ENCODE assay signal across 15 mouse cellular contexts in the genomic region with DNA sequence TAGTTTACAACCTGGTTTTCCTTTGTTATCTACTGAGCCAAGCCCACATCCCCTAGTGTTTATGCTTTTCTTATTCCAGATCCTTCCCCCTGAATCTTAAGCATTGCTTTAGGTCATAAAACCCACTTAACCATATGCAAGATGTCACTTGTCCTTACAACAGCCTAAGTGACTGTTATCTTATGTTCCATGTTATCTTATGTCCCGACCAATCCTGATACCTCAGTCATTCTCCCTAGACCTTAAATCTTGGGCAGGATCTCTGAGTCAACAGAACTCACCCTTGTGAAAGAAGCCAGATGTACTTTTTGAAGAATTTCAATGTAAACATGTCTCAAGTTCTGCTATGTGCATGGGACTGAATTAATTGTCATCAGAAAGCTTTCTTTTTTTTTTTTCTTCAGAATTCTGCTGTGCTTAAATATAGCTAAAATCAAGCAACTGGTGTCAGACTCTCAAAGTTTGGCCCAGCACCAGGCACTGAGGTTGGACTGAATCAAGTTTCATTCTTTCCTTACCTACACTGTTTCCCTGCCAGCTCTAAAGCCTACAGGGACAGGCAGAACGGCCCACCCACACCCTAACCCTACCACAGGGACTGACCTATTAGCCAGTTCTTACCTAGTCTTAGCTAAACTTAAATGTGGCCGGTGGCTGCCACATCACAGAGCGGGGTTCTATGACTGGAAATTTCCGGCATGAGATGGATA. TPM values are rescaled to one million over a fixed set of nuclear protein-coding genes. Genes with fewer than 3 reads are reported as not detected.
DNase-seq lines count a peak whose midpoint lies in the region; ATAC-seq and TF ChIP-seq lines count a peak whose summit lies in the region.
"Had no signal": no experiment of that assay in that cellular context is flagged by ENCODE, and none has a peak within 500 bp of the region (broad histone marks: within the 10 kb centered on the region; RNA-seq: fewer than 3 reads in every experiment).

No protein-coding gene starts in this region.

- no peak; the same call in 1 of the 2 replicates for ATAC-seq in kidney, postnatal 0 days (replicated peaks; ENCODE audit: low FRiP score, low read depth)
- ATAC-seq in limb, embryonic 14.5 days (ENCODE audit: low FRiP score, low read depth), result no peak
- no peak for ATAC-seq in hindbrain, embryonic 14.5 days (ENCODE audit: low FRiP score)
- ATAC-seq: Patski had no signal

- no peak overlapping the region for H3K4me2 ChIP-seq in kidney, postnatal 0 days (ENCODE audit: low read length)
- H3K4me2 ChIP-seq in limb, embryonic 14.5 days (replicated peaks; ENCODE audit: low read depth, low read length, severe bottlenecking), result no peak overlapping the region
- H3K4me2 ChIP-seq in hindbrain, embryonic 14.5 days (replicated peaks), result no peak overlapping the region
- H3K4me2 ChIP-seq: forebrain, embryonic 12.5 days; liver, embryonic 13.5 days had no signal

- intact Hi-C loops in gastrocnemius, adult 2 months (cut with DNase I), result no loop called here
- intact Hi-C loops in gastrocnemius, postnatal 14 days (cut with DNase I; ENCODE audit: low total_unique reads), result no loop called here

- H3K27ac ChIP-seq in gastrocnemius, adult 2 months, result peak overlapping the region; percentile 79
- H3K27ac ChIP-seq in kidney, postnatal 0 days, result 0 out of 2 replicates have a peak overlapping the region, but pooled peaks have one; percentile 36
- 0 out of 2 replicates have a peak overlapping the region, but pooled peaks have one; percentile 48 for H3K27ac ChIP-seq in limb, embryonic 14.5 days (replicated peaks; ENCODE audit: low read depth, low read length)
- H3K27ac ChIP-seq in hindbrain, embryonic 14.5 days, result no peak overlapping the region
- H3K27ac ChIP-seq: forebrain, embryonic 12.5 days; hindbrain, embryonic 10.5 days; liver, embryonic 13.5 days; midbrain, embryonic 10.5 days had no signal

- H3K9me3 ChIP-seq in kidney, postnatal 0 days (replicated peaks; ENCODE audit: low read length), result no peaks in the 10 kb centered on the region
- no peaks in the 10 kb centered on the region for H3K9me3 ChIP-seq in limb, embryonic 14.5 days (ENCODE audit: control insufficient read depth, low read length)
- H3K9me3 ChIP-seq in hindbrain, embryonic 14.5 days (ENCODE audit: control insufficient read depth, low read length), result no peaks in the 10 kb centered on the region
- H3K9me3 ChIP-seq: forebrain, embryonic 12.5 days; hindbrain, embryonic 10.5 days; liver, embryonic 13.5 days; midbrain, embryonic 10.5 days had no signal

- DNase-seq in gastrocnemius, adult 2 months, result peak; percentile 66
- DNase-seq in gastrocnemius, postnatal 14 days, result no peak
- DNase-seq in kidney, postnatal 0 days (ENCODE audit: low spot score), result peak; percentile 79
- no peak for DNase-seq in kidney, adult 11 months
- peak; percentile 48 for DNase-seq in NIH3T3 (ENCODE audit: low read depth)
- DNase-seq in limb, embryonic 14.5 days (ENCODE audit: low spot score), result no peak
- DNase-seq in hindbrain, embryonic 14.5 days (ENCODE audit: low spot score), result no peak
- no peak for DNase-seq in layer of hippocampus, postnatal 14 days (ENCODE audit: low spot score in 2 of 2)
- DNase-seq: cerebellum, adult 8-10 months; liver, embryonic 13.5 days; lung, postnatal 14 days had no signal

- TF ChIP-seq CTCF in gastrocnemius, adult 2 months (IDR thresholded peaks at IDR 0.05), result no peak
- TF ChIP-seq CTCF in kidney, postnatal 0 days (IDR thresholded peaks at IDR 0.05; ENCODE audit: low read depth), result no peak

- 0 out of 2 replicates have a peak, but pooled peaks cover 3% of the 10 kb centered on the region for H3K36me3 ChIP-seq in kidney, postnatal 0 days (ENCODE audit: insufficient read depth, low read length)
- H3K36me3 ChIP-seq in limb, embryonic 14.5 days (ENCODE audit: control insufficient read depth, insufficient read depth, low read length), result peaks cover 5% of the 10 kb centered on the region
- peaks cover 4% of the 10 kb centered on the region for H3K36me3 ChIP-seq in hindbrain, embryonic 14.5 days (replicated peaks; ENCODE audit: control insufficient read depth, insufficient read depth)

- no peak for TF ChIP-seq POLR2A in limb, embryonic 14.5 days (IDR thresholded peaks at IDR 0.05; ENCODE audit: borderline replicate concordance, extremely low read depth, insufficient read depth, insufficient read length)

- H3K4me3 ChIP-seq in gastrocnemius, adult 2 months, result no peak overlapping the region
- no peak overlapping the region for H3K4me3 ChIP-seq in kidney, postnatal 0 days (replicated peaks; ENCODE audit: low read depth, low read length)
- no peak overlapping the region for H3K4me3 ChIP-seq in limb, embryonic 14.5 days (replicated peaks; ENCODE audit: low read length)
- no peak overlapping the region for H3K4me3 ChIP-seq in hindbrain, embryonic 14.5 days (replicated peaks; ENCODE audit: low read length)
- H3K4me3 ChIP-seq: forebrain, embryonic 12.5 days; hindbrain, embryonic 10.5 days; liver, embryonic 13.5 days; midbrain, embryonic 10.5 days had no signal

- no peaks in the 10 kb centered on the region for H3K27me3 ChIP-seq in kidney, postnatal 0 days (ENCODE audit: insufficient read depth, low read length)
- H3K27me3 ChIP-seq in limb, embryonic 14.5 days (ENCODE audit: control insufficient read depth, insufficient read depth, low read length), result no peaks in the 10 kb centered on the region
- H3K27me3 ChIP-seq in hindbrain, embryonic 14.5 days (ENCODE audit: control insufficient read depth, insufficient read depth, low read length), result no peaks in the 10 kb centered on the region
- H3K27me3 ChIP-seq: forebrain, embryonic 12.5 days; liver, embryonic 13.5 days; Patski had no signal

- no peak overlapping the region for H3K9ac ChIP-seq in kidney, postnatal 0 days (ENCODE audit: low read depth, low read length)
- H3K9ac ChIP-seq in limb, embryonic 14.5 days (ENCODE audit: low read depth, low read length, severe bottlenecking), result no peak overlapping the region
- no peak overlapping the region for H3K9ac ChIP-seq in hindbrain, embryonic 14.5 days
- H3K9ac ChIP-seq: forebrain, embryonic 12.5 days; liver, embryonic 13.5 days had no signal

- WGBS in kidney, postnatal 0 days, result 55% methylated on average over 5 of the region's 5 CpGs
- WGBS in limb, embryonic 14.5 days, result 56% methylated on average over 5 of the region's 5 CpGs
- 95% methylated on average over 5 of the region's 5 CpGs for WGBS in hindbrain, embryonic 14.5 days

- H3K4me1 ChIP-seq in kidney, postnatal 0 days (replicated peaks; ENCODE audit: insufficient read depth, low read length), result no peaks in the 10 kb centered on the region
- H3K4me1 ChIP-seq in limb, embryonic 14.5 days (ENCODE audit: control insufficient read depth, insufficient read depth, low read length), result peaks cover 10% of the 10 kb centered on the region
- no peaks in the 10 kb centered on the region for H3K4me1 ChIP-seq in hindbrain, embryonic 14.5 days (replicated peaks; ENCODE audit: control insufficient read depth, insufficient read depth, low read length)
- H3K4me1 ChIP-seq: forebrain, embryonic 12.5 days had no signal

RNA-seq across cellular contexts. Expression of a gene that starts 24.6 kb away (rescaled TPM):
- total RNA-seq in gastrocnemius, adult 2 months (2021), result 10 to 100 TPM; 22.9 to 24.3 TPM
- total RNA-seq in gastrocnemius, postnatal 14 days (2021), result 10 to 100 TPM; 43.6 to 53.1 TPM
- polyA plus RNA-seq in kidney, postnatal 0 days (2015; fragmentation: Nextera tagmentation; extraction: Ambion mirVana), result 1,450 and 1,696 TPM in 2 replicates
- polyA plus RNA-seq in limb, embryonic 14.5 days (2012; rRNA removed), result 561 and 678 TPM in 2 replicates
- 1,575 and 1,593 TPM in 2 replicates for polyA plus RNA-seq in limb, embryonic 14.5 days (2014; fragmentation: Nextera tagmentation; extraction: Ambion mirVana)
- 1,189 and 1,220 TPM in 2 replicates for polyA plus RNA-seq in hindbrain, embryonic 14.5 days (2014; fragmentation: Nextera tagmentation; extraction: Ambion mirVana)
- total RNA-seq in layer of hippocampus, postnatal 14 days (2021), result 10 to 100 TPM; 78.0 to 86.2 TPM

Comparison
In these comparisons a context has a peak if more than half of its experiments do, and no peak if none do; other contexts are left out.
1. DNase-seq: peak in gastrocnemius, adult 2 months (single experiment), kidney, postnatal 0 days (single experiment) and NIH3T3 (single experiment); none in gastrocnemius, postnatal 14 days (single experiment), kidney, adult 11 months (single experiment), limb, embryonic 14.5 days (single experiment), hindbrain, embryonic 14.5 days (single experiment) and layer of hippocampus, postnatal 14 days (0 of 2).